Mouse (Mus musculus) hindbrain, embryonic 16.5 days (tissue): Measurements from ENCODE around the gene Cldn10. TPM values are rescaled to one million over a fixed set of nuclear protein-coding genes. Genes with fewer than 3 reads are reported as not detected.

Experiments
- ATAC-seq: fragments of 200-750 bp; cut with Nextera tagmentation; 2 replicates; pipeline ENCODE4 v1.8.0; 2017; ENCODE audit warnings: moderate TSS enrichment, moderate library complexity
- H3K27ac ChIP-seq: fragments of 300-500 bp; sonication (generic); 2 replicates; pipeline ENCODE4 v1.5.1; 2014; ENCODE audit warnings: low read depth, mild to moderate bottlenecking, control low read depth, low read length, moderate library complexity
- H3K27me3 ChIP-seq: fragments of 300-500 bp; sonication (generic); replicated peaks from 2 replicates; pipeline ENCODE4 v1.6.1; 2014; ENCODE audit warnings: low read length; ENCODE audit not compliant: control insufficient read depth, insufficient read depth
- H3K36me3 ChIP-seq: fragments of 300-500 bp; sonication (generic); 2 replicates; pipeline ENCODE4 v1.6.1; 2014; ENCODE audit warnings: mild to moderate bottlenecking, low read length, moderate library complexity, mixed read lengths; ENCODE audit not compliant: control insufficient read depth, insufficient read depth
- H3K4me1 ChIP-seq: fragments of 300-500 bp; sonication (generic); 2 replicates; pipeline ENCODE4 v1.6.1; 2014; ENCODE audit warnings: low read depth, low read length; ENCODE audit not compliant: control insufficient read depth, insufficient read depth
- H3K4me2 ChIP-seq: fragments of 300-500 bp; sonication (generic); 2 replicates; pipeline ENCODE4 v1.6.1; 2014; ENCODE audit warnings: mild to moderate bottlenecking, low read length, control low read depth, moderate library complexity
- H3K4me3 ChIP-seq: fragments of 300-500 bp; sonication (generic); 2 replicates; pipeline ENCODE4 v1.5.1; 2014; ENCODE audit warnings: mild to moderate bottlenecking, low read length, control low read depth, moderate library complexity
- H3K9ac ChIP-seq: fragments of 300-500 bp; sonication (generic); 2 replicates; pipeline ENCODE4 v1.6.1; 2014; ENCODE audit warnings: low read depth, mild to moderate bottlenecking, control low read depth, low read length, moderate library complexity
- H3K9me3 ChIP-seq: fragments of 300-500 bp; sonication (generic); 2 replicates; pipeline ENCODE4 v1.6.1; 2014; ENCODE audit warnings: mild to moderate bottlenecking, low read length, moderate library complexity; ENCODE audit not compliant: control insufficient read depth
- WGBS: fragments of 180-500 bp; shearing (Covaris S2); extraction: QIAGEN DNeasy Blood & Tissue Kit; methylation state at CpG from one replicate; pipeline ENCODE4 v1.1.7; 2014; 5-methylcytosine and 5-hydroxymethylcytosine counted together
- polyA plus RNA-seq: library from polyadenylated mRNA; unstranded; fragments of >200 nt; fragmentation: Nextera tagmentation; extraction: Ambion mirVana; gene quantifications from 2 replicates; pipeline ENCODE4 v1.2.1, GENCODE M21; 2015

The Cldn10 gene
- polyA plus RNA-seq, 1 experiment from 2014 or later = 9.2 TPM

- 20% methylated on average over 22 of the region's 22 CpGs for WGBS
- H3K4me1 ChIP-seq = peaks cover 42% of the 10 kb centered on the region
- H3K36me3 ChIP-seq = no peaks in the 10 kb centered on the region
- ATAC-seq = no peak; the same call in 1 of the 2 replicates
- H3K4me2 ChIP-seq = peak overlapping the region; percentile 88
- peak overlapping the region; percentile 36 for H3K4me3 ChIP-seq
- no peak overlapping the region for H3K27ac ChIP-seq
- peak overlapping the region; percentile 64 for H3K9ac ChIP-seq
- no peaks in the 10 kb centered on the region for H3K9me3 ChIP-seq
- no peaks in the 10 kb centered on the region for H3K27me3 ChIP-seq
Measured at GRCm38 (mm10) chr14:118922251-118922650, 134.5 kb downstream of the Cldn10 start.

DNA sequence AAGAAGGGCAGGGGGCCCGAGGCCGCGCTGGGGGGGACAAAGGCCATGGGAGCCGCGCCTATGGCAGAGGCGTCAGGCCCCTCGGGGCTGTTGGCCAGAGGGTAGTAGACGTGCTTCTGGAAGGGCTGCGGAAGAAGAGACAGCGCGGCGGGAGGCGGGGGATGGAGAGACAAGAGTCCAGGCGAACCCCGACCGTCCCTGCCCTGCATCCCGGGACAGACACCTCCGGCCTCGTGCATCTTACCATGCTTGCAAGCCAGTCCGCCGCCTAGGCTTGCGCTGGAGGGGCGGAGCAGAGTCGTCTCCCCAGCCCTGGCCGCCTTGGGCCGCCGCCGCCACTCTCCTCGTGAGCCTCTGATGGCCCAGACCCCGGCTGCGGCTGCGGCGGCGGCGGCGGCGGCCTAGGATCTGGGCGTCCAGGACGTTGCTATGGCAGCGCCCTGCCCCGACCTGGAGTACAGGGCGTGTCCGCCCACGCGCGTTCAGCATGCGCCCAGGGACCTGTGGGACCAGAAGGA, 135.0 kb downstream of the Cldn10 start:
- Histone ChIP-seq H3K4me2 (peak overlapping the region; percentile 88), H3K36me3 (no peaks in the 10 kb centered on the region), H3K4me3 (peak overlapping the region; percentile 36), H3K27me3 (no peaks in the 10 kb centered on the region), H3K9ac (peak overlapping the region; percentile 64), H3K27ac (no peak overlapping the region), H3K9me3 (no peaks in the 10 kb centered on the region), H3K4me1 (peaks cover 42% of the 10 kb centered on the region)
- peak; percentile 7 for ATAC-seq
- WGBS = 2% methylated on average over 35 of the region's 47 CpGs

Other genes with a start within 250 kb of the Cldn10 start
- 2.5 and 2.6 TPM in 2 replicates for gene Abcc4, start 81.7 kb upstream of the Cldn10 start, polyA plus RNA-seq
- gene Dzip1, start 137.6 kb downstream of the Cldn10 start, polyA plus RNA-seq = 85.8 and 93.5 TPM in 2 replicates
- gene Dnajc3, start 150.1 kb downstream of the Cldn10 start, polyA plus RNA-seq = 22.5 and 24.8 TPM in 2 replicates